Mouse (Mus musculus): ENCODE measurements at regions not wholly inside any gene's neighbourhood (a gene's known extent, or its start where the extent isn't known, plus 50 kb on each side); places are given as distances from the start of the nearest gene placed in this dataset.
A peak's percentile ranks its signal among the peaks of the same experiment; 100 is the strongest.

- Histone ChIP-seq H3K4me2 (replicated peaks; ENCODE audit: low read depth, low read length, severe bottlenecking) (no peak overlapping the region), H3K9me3 (ENCODE audit: control insufficient read depth, low read length) (no peaks in the 10 kb centered on the region), H3K4me1 (ENCODE audit: control insufficient read depth, insufficient read depth, low read length) (no peaks in the 10 kb centered on the region), H3K27me3 (ENCODE audit: control insufficient read depth, insufficient read depth, low read length) (no peaks in the 10 kb centered on the region), H3K36me3 (ENCODE audit: control insufficient read depth, insufficient read depth, low read length) (no peaks in the 10 kb centered on the region), H3K9ac (ENCODE audit: low read depth, low read length, severe bottlenecking) (no peak overlapping the region), H3K4me3 (replicated peaks; ENCODE audit: low read length) (no peak overlapping the region), H3K27ac (replicated peaks; ENCODE audit: low read depth, low read length) (no peak overlapping the region)
- DNase-seq (ENCODE audit: low spot score) (no peak), ATAC-seq (ENCODE audit: low FRiP score, low read depth) (no peak)
- 63% methylated on average over 8 of the region's 8 CpGs for WGBS
- TF ChIP-seq POLR2A (IDR thresholded peaks at IDR 0.05; ENCODE audit: borderline replicate concordance, extremely low read depth, insufficient read depth, insufficient read length), result no peak
These were observed 202.6 kb downstream of the Slc30a10 start for GRCm38 (mm10) chr1:185657286-185657685.

- no peak for DNase-seq (ENCODE audit: low spot score)
These were observed 204.8 kb downstream of the Slc30a10 start for GRCm38 (mm10) chr1:185659476-185659875.

GRCm38 (mm10) chr1:185662336-185662735 lies 207.7 kb downstream of the Slc30a10 start:
- WGBS, result 80% methylated on average over 3 of the region's 3 CpGs

More at GRCm38 (mm10) chr1:185659476-185659875, 204.8 kb downstream of the Slc30a10 start:
- no peaks in the 10 kb centered on the region for H3K4me1 ChIP-seq (ENCODE audit: control insufficient read depth, insufficient read depth, low read length)
- ATAC-seq (ENCODE audit: low FRiP score, low read depth), result no peak
- H3K36me3 ChIP-seq (ENCODE audit: control insufficient read depth, insufficient read depth, low read length), result no peaks in the 10 kb centered on the region
- no peak overlapping the region for H3K27ac ChIP-seq (replicated peaks; ENCODE audit: low read depth, low read length)
- no peak overlapping the region for H3K4me2 ChIP-seq (replicated peaks; ENCODE audit: low read depth, low read length, severe bottlenecking)
- no peaks in the 10 kb centered on the region for H3K27me3 ChIP-seq (ENCODE audit: control insufficient read depth, insufficient read depth, low read length)
- 78% methylated on average over 5 of the region's 5 CpGs for WGBS
- H3K9ac ChIP-seq (ENCODE audit: low read depth, low read length, severe bottlenecking), result no peak overlapping the region
- H3K4me3 ChIP-seq (replicated peaks; ENCODE audit: low read length), result no peak overlapping the region
- no peaks in the 10 kb centered on the region for H3K9me3 ChIP-seq (ENCODE audit: control insufficient read depth, low read length)
- TF ChIP-seq POLR2A (IDR thresholded peaks at IDR 0.05; ENCODE audit: borderline replicate concordance, extremely low read depth, insufficient read depth, insufficient read length), result no peak

GRCm38 (mm10) chr1:185670029-185670741 lies 215.5 kb downstream of the Slc30a10 start:
- DNase-seq (ENCODE audit: low spot score) (peak; percentile 39), ATAC-seq (ENCODE audit: low FRiP score, low read depth) (peak; percentile 68)
- Histone ChIP-seq H3K4me1 (ENCODE audit: control insufficient read depth, insufficient read depth, low read length) (peaks cover 24% of the 10 kb centered on the region), H3K4me2 (replicated peaks; ENCODE audit: low read depth, low read length, severe bottlenecking) (no peak overlapping the region), H3K9ac (ENCODE audit: low read depth, low read length, severe bottlenecking) (no peak overlapping the region), H3K27me3 (ENCODE audit: control insufficient read depth, insufficient read depth, low read length) (no peaks in the 10 kb centered on the region), H3K9me3 (ENCODE audit: control insufficient read depth, low read length) (no peaks in the 10 kb centered on the region), H3K36me3 (ENCODE audit: control insufficient read depth, insufficient read depth, low read length) (no peaks in the 10 kb centered on the region), H3K27ac (replicated peaks; ENCODE audit: low read depth, low read length) (no peak overlapping the region; the same call in 1 of the 2 replicates), H3K4me3 (replicated peaks; ENCODE audit: low read length) (no peak overlapping the region)
- no peak for TF ChIP-seq POLR2A (IDR thresholded peaks at IDR 0.05; ENCODE audit: borderline replicate concordance, extremely low read depth, insufficient read depth, insufficient read length)
- 15% methylated on average over 5 of the region's 5 CpGs for WGBS

More at GRCm38 (mm10) chr1:185662336-185662735, 207.7 kb downstream of the Slc30a10 start:
- H3K36me3 ChIP-seq (ENCODE audit: control insufficient read depth, insufficient read depth, low read length), result no peaks in the 10 kb centered on the region
- DNase-seq (ENCODE audit: low spot score) (no peak), ATAC-seq (ENCODE audit: low FRiP score, low read depth) (no peak)
- H3K9me3 ChIP-seq (ENCODE audit: control insufficient read depth, low read length), result no peaks in the 10 kb centered on the region
- peaks cover 3% of the 10 kb centered on the region; the same call in 1 of the 2 replicates for H3K4me1 ChIP-seq (ENCODE audit: control insufficient read depth, insufficient read depth, low read length)
- H3K4me2 ChIP-seq (replicated peaks; ENCODE audit: low read depth, low read length, severe bottlenecking), result no peak overlapping the region
- no peak overlapping the region for H3K27ac ChIP-seq (replicated peaks; ENCODE audit: low read depth, low read length)
- no peak for TF ChIP-seq POLR2A (IDR thresholded peaks at IDR 0.05; ENCODE audit: borderline replicate concordance, extremely low read depth, insufficient read depth, insufficient read length)
- H3K27me3 ChIP-seq (ENCODE audit: control insufficient read depth, insufficient read depth, low read length), result no peaks in the 10 kb centered on the region
- no peak overlapping the region for H3K9ac ChIP-seq (ENCODE audit: low read depth, low read length, severe bottlenecking)
- no peak overlapping the region for H3K4me3 ChIP-seq (replicated peaks; ENCODE audit: low read length)

- Histone ChIP-seq H3K36me3 (ENCODE audit: control insufficient read depth, insufficient read depth, low read length) (no peaks in the 10 kb centered on the region), H3K4me2 (replicated peaks; ENCODE audit: low read depth, low read length, severe bottlenecking) (no peak overlapping the region), H3K4me3 (replicated peaks; ENCODE audit: low read length) (no peak overlapping the region), H3K4me1 (ENCODE audit: control insufficient read depth, insufficient read depth, low read length) (peaks cover 21% of the 10 kb centered on the region), H3K9me3 (ENCODE audit: control insufficient read depth, low read length) (no peaks in the 10 kb centered on the region), H3K9ac (ENCODE audit: low read depth, low read length, severe bottlenecking) (no peak overlapping the region), H3K27me3 (ENCODE audit: control insufficient read depth, insufficient read depth, low read length) (no peaks in the 10 kb centered on the region), H3K27ac (replicated peaks; ENCODE audit: low read depth, low read length) (no peak overlapping the region)
- DNase-seq (ENCODE audit: low spot score) (no peak), ATAC-seq (ENCODE audit: low FRiP score, low read depth) (no peak)
- 13% methylated on average over 3 of the region's 3 CpGs for WGBS
- no peak for TF ChIP-seq POLR2A (IDR thresholded peaks at IDR 0.05; ENCODE audit: borderline replicate concordance, extremely low read depth, insufficient read depth, insufficient read length)
These were observed 218.3 kb downstream of the Slc30a10 start for GRCm38 (mm10) chr1:185672940-185673339.
